Mouse (Mus musculus): ENCODE measurements at regions not wholly inside any gene's neighbourhood (a gene's known extent, or its start where the extent isn't known, plus 50 kb on each side); places are given as distances from the start of the nearest gene placed in this dataset.

DNA sequence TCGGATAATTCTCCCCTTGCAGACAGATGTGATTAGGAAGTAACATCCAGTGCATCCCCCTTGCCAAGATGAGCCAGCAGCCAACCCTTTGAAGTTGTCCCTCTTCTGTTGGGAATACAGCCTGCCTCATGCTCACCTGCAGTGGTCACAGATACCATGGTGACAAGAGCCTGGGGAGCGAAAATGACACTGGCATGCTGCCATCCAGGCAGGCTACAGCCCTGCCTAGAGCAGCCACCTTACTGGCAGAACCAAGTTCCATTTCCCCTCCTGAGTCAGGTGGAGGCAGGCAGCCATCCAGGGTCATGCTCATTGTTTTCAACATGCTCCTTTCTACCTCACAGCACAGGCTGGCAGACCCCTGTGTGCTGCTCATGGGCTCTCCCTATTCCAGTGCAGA lies 661.6 kb downstream of the Defb40 start:
- no peak for DNase-seq (ENCODE audit: low read depth, low spot score)

DNA sequence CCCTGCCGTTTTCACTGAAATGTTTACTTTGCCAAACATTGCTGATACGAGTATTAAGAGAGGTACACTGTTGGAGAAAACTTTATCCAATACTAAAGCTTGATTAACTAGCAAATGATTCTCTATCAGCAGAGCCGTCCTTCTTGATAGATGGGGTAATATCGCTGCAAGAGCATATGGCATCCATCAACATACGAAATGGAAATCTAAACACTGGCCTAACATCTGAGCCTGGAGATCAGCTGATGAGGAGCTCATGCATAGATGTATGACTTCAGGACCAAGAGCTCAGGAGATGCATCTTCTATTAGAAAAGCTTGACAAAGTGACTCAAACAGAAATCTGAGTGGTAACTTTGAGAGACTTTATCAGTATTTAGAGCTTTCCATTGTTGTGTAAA lies 666.5 kb downstream of the Defb40 start:
- no peak for DNase-seq (ENCODE audit: low read depth, low spot score)

DNA sequence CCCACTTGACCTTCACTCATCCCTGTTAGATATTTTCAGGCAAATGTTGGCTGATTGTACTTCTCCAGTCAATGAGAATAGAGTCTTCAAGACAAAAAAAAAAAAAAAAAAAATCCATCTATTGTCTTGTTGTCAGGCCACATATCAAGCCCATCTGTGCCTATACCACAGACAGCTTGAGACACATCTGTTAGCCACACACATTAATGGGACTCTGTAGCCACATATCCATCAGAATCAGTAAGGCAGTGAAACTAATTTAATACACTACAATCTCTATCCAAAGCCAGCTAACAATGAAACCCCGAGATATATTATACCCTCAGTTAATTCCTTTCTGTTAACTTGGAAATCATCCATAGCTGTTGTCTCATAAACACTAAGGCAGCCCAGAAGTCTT lies 667.1 kb downstream of the Defb40 start:
- no peak for DNase-seq (ENCODE audit: low read depth, low spot score)

DNA sequence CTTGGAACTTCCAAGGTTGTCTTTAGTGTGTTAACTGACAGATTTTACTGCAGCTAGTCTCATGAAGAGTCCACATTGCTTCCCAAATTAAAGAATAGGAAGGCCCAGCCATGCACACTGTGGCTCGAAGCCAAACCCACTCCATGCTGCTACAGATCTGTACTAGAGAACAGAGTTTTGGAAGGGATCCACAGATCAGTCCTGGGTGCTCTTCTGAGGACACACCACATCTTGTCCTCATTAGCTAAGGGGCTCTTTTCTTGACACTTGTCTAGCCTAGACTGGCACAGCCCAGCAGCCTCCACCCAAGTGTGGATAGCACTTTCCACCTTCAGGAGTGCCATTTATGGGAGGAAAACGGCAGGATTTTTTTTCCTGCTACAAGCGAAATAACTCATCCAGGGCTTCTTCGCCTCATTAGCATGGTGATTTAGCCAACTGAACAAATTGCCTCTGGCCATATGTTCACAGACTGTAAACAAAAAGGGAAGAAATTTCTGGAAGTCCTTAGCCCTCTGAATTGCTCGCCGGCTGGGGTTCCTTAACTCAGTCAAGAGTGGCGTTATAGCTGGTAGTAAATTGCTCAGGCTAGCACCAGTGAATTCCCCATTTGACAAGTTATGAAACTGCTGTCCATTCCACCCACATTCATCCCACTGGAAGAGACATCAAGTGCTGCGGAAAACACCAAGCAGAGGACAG lies 690.4 kb downstream of the Defb40 start:
- peak; percentile 16 for DNase-seq (ENCODE audit: low read depth, low spot score)

DNA sequence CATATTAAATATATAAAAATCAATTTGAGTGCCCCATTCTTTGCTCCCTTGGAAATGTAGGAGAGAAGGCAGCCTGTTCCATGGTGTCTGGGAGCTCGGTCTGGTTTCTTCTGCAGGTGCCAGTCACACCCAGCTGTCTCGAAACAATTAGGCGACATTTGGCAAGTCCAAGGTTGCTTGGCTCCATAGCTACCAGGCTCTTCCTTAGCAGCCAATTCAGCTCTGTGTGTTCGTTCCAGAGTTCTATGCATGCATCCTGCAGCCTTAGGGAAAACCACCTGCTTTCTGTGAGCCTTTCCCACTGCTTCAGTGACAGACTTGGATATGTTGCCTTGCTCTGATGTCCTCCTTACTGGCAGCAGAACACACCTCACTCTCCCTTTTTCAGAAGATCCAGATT lies 698.1 kb downstream of the Defb40 start:
- DNase-seq (ENCODE audit: low read depth, low spot score): no peak

DNA sequence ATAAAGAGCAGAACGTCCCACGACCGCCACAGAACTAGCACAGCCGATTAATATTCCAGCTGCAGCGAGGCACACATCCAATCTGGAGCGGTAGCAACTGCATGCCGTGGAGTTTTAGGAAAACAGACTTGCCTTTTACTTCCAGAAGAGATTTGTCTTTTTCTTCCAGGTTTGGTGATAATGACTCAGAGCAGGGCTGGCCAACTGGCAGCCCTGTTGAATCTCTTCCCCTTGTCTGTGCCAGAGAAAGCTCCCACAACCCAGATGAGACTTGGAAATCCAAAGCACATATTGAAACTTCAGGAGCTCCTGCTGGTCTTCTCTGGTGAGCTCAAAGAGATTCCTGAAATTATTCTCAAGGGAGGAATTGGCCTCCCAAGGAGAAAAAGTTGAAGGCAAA lies 709.8 kb downstream of the Defb40 start:
- peak; percentile 89 for DNase-seq (ENCODE audit: low read depth, low spot score)

DNA sequence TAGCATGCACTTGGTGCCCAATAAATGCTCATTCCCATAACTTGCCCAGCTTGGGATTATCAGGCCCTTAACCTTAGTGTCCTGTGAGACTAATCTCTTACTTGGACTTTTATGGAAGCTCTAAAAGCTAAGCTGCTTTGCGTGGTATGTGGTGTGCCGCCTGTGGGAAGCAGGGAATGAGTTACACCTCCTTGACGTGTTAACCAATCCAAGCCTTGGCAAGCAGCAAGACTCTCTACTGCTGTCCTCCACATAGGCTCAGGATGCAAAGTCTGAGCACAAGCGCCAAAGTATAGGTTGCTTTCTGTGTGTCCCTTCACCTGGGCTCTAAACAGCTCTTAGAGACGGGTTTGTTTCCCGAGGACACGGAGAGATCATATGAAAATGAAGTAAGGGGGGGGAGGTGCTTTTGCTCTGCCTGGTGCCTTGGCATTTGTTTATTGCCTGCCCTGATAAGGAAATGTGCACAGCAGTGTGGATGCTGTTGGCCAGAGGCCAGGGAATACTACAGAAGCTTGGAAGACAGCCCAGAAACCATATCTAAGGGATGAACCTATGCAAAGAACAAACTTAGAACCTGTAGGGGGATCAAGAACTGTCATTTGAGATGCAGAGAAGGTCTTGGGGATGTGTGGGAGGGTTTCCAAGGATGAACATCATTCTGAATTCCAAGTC lies 719.6 kb downstream of the Defb40 start:
- no peak for DNase-seq (ENCODE audit: low read depth, low spot score)

DNA sequence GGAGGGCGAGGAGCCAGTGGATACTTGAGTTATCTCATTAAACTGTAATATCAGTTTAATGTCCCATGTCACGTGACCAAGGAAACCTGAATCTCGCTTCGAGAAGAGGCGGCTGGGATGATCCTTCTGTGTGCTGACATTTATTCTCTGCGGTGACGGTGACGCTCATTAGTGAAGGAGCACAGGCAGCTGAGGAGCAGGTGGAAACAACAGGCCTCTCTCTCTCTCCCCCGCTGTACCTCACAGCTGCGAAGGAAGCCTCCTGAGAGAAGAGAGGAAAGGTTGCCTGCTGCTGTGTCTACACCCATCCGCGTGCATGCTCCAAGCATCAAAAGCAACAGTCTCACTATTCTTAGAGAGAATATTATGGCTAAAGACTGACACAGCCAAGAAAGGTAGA lies 731.8 kb downstream of the Defb40 start:
- no peak for DNase-seq (ENCODE audit: low read depth, low spot score)

DNA sequence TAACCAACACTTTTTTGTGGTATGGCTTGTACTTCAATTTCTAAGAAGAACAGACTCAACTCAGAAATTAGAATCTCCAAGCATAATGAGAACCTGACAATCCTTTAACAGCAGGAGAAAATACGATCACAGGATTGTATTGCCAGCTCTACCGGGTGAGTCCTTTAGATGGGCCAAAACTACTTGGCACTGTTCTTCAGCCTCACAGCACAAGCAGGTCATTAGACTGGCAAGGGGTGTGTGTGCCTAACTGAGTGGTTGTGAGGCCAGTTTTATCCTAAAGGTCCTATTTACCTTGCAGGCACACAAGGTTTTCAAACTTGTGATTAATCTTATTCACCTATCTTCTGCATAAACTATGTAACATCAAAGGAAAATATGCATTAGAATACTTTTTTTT lies 760.5 kb downstream of the Defb40 start:
- DNase-seq (ENCODE audit: low read depth, low spot score): no peak

DNA sequence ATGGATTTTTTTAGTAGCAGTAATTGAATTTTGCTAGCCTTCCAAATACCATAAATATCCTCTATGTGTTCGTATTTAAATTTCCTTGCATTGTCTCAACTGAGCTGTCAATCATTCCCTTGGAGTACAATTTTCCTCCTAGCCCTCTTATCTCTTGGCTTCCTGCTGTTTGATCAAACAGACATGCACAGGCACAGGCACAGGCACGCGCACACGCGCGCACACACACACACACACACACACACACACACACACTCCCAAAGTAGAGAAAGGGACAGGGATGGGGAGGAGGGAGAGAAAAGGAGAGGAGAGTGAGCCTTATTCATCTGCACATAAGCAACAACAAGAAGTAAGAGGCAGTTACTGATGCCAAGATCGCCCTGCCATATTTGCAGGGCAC lies 760.9 kb downstream of the Defb40 start:
- no peak for DNase-seq (ENCODE audit: low read depth, low spot score)

DNA sequence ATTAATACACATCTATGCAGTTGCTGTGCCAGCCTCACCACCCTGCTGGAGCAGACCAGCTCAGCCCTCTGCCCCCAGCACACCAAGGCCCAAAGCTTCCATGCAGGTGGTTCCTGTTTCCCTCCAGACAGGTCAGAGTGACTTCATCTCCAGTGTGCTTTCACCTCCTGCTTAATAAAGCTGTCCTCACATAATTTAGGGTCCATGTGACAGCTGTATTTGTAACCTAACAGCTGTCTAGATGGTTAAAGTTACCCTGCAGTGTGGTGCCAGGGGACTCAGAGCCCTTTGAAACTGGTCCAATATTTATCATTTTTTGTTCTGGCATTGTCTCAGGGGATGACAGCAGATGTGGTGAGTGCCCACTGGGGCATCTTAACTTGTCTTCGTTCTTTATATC lies 761.5 kb downstream of the Defb40 start:
- DNase-seq (ENCODE audit: low read depth, low spot score): no peak

DNA sequence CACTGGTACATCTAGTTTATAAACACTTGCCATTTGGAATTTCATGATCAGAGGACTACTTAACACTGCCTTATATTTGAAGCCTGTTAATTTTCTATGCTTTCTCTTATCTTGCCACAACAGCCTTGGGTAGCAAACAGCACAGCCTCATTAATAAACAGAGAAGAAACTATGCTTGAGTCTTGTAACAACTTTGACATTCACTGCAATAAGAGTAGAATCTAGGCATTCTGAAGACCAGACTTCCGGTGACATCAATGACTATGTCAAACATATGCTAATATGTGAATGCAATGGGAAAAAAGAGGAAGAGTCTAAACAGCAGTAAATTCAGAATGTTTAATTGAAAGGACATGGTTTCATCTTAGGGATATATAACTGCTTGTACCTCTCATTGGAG lies 768.0 kb downstream of the Defb40 start:
- no peak for DNase-seq (ENCODE audit: low read depth, low spot score)

DNA sequence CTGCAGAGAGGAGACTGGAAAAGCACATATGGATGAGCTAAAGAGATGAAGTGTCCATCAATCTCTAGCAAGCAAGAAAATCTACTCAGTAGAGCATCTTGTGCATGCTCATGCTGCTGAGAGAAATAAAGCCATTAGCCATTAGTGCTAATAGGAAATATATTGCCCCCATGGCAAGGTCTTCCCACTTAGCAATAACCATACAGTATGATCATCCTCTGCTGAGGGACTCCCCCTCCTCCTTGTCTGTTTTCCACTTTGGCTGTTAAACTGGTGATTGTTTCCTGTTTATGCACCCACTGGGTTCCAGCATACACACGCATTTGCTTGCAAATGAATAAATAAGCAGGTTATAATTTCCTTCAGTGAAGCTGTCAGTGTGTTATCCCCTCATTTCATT lies 769.4 kb downstream of the Defb40 start:
- DNase-seq (ENCODE audit: low read depth, low spot score): no peak

DNA sequence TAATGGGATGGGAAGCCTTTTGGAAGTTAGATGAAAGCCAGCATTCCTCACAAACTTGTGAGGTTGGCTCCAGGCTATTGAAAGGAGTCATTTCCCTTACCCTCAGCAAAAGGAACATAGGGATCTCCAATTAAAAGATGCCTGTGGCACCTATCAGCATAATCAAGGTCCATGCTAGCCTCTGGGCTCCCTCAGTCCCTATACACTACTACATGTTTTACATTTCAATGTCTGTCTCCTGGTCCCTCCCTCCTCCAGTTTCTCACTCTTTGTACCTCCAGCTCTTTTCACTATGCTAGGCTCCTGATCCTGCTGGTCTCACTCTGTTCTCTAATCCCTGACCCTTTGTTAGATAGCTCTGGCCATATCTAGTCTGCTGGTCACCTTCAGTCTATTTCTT lies 790.6 kb downstream of the Defb40 start:
- DNase-seq (ENCODE audit: low read depth, low spot score): no peak

DNA sequence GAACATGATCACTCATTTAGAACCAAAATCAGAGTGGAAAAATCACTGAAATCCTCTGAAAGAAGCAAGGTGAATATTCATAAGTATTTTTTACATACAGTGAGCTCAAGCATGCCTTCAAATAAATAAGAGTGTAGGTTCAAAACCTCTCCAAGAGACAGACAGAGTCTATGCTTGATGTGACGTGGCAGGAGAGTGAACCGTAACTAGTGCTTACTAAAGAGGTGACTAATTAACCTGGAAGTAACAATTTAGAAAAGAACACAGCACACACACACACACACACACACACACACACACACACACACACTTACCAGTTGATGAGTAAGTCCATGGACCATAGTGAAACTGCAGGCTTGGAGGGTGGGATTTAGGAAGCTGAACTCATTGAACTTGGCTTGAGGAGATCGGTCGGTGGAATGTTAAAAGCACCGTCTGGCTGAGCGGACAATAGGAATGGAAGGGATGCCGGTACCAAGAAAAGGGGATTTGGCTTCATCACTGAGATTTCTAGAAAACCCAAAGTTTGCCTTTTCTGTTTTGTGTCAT lies 802.4 kb downstream of the Defb40 start:
- DNase-seq (ENCODE audit: low read depth, low spot score): no peak

DNA sequence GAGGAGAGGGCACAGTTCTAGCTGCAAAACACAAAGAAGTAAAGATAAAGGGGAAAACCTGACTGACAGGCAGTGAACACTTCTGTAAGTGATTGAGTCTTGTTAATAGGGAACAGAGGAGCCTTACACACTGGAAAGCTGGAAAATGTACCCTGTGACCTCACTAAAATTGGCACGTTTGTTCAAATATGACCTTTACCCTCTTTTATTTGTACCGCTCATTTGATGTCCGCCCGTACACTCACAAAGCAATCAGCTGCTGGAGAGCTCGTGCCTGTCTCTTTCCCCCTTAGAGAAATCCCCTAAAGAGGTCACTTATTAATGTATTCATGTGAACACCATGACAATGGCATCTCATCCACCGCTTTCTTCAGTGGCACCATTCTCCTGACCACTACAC lies 819.4 kb downstream of the Defb40 start:
- DNase-seq (ENCODE audit: low read depth, low spot score): no peak

DNA sequence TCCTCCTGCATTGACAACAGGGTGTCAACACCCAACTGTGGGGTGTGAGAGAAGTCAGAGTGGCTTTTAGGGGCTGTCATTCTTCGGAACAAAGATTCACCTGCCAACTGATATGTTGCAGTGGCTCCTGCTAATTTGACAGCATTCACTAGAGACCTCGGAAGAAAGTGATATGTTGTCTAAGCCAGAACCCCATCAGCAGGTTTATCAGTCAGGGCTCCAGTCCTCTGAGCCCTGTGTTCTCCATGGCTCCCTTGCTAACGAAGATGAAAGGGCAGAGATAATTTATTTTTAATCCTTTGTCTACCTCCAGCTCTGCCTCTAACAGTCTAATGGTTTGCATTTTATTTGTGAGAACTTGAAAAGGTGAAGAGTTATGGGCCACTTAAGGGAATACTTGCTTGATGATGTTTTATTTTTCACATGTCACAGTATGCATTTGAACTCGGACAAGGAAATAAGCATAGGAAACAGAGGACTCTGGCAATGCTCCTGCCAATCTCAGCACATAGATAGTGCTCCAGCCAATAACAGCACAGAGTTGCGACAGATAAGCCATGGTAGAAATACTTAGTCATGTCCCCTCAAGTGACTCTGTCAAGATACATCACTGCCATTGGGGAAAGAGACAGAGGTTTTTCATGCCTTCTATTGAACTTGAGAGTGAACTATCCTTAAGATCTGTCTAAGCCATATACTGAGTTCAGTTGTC lies 862.6 kb downstream of the Defb40 start:
- DNase-seq (ENCODE audit: low read depth, low spot score): no peak

DNA sequence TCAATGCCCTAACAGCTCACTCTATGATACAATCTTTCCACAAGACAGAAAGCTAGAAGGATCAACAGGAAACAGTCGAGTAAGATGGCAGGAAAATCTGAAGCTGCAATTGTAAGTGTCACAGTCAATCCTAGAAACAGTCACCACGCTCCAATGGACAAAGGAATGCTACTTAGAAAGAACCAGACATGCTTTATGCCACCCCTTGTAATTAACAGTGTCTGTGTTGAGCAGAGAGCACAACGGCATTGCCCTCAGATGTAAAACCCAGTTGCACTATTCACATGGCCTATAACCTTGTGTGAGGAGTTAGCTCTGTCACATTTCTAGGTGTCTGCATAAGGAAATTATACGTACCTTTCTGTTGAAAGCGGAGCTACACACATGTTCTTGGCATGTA lies 864.8 kb downstream of the Defb40 start:
- no peak for DNase-seq (ENCODE audit: low read depth, low spot score)

DNA sequence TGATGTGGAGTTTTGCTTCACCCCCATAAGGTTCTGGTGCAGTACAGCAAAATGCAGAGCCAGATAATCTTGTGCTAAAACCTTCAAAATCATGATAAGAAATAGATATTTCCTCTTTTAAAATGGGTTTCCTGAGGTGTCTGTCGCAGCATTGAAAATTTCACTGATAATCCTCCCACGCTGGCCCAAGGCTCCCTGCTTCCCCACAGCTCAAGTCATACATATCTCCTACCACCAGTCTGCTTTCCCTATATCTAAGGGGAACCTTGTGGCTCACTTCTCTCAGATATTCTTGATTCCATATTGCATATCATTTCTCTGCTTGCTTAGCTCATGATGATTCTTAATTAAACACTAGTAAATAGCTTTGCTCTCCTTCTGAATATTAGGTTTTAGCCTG lies 868.6 kb downstream of the Defb40 start:
- no peak for DNase-seq (ENCODE audit: low read depth, low spot score)

DNA sequence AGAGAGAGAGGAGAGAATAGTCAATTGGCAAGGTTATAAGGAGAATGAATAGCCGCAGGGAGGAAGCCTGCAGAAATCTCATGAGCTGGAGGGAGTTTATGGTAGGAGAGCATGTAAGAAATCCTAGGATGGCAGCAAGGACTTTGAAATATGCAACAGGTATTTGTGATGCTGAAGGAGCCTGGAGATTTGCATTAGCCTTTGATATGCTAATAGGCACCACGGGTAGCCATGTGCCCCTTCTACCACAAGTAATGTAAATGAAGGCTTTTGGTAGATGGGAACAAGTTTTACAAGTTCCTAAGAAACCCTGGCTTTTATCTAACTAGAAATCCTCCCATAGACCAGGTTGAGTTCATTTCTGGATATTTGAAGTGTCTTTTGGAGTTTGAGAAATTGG lies 871.2 kb downstream of the Defb40 start:
- DNase-seq (ENCODE audit: low read depth, low spot score): no peak

DNA sequence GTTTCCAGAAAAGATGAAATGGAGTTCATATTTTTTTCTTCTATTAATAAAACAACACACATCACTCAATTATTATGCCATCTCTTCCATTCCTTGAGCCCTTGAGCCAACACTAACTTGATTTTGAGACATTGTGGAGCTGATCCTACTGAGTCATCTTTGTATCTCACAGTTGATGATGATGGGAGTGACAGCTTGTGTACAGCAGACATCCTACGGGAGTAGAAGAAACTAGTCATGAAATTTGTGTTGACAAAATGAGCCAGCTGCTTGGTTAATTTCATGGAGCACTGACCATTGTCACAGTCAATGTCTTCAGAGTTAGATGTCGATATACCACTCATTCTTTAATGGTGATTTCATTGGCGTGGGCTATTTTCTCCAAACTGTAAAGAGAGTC lies 912.6 kb downstream of the Defb40 start:
- DNase-seq (ENCODE audit: low read depth, low spot score): no peak

DNA sequence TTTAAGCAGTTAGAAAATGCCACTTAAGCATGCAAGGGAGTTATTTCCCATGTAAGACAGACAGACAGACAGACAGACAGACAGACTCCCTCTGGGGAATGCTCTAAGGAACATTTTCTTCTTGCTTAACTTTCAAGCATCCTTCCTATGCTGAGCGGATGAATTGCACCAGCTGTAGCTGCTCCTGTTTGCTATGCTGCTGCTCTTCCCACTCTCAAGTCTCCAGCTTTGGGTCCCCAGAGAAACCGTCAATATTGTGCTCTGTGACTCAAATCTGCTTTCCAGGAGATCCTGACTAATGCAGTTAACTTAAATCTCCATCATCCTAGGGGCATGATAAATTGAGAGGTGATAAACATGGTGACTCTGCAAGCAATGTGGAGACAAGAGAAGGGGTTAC lies 918.5 kb downstream of the Defb40 start:
- no peak for DNase-seq (ENCODE audit: low read depth, low spot score)

DNA sequence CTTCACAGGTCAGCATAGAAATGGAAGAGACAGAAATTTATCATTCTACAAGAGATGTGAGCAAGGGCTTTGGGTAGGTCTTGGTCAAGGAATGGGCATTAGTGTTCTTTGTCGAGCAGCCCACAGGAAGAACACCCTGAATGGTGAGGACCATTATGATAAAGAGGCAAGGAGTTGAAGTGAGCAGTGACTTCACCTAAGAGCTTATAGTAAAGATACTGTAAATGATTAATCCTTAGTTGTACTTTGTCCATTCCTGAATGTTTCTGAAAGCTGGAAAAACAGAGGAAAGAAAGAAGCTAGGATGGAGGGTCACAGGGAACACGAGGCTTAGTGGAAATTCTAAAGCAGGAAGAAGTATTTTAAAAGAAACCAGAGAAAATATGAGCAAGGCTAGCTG lies 956.9 kb downstream of the Defb40 start:
- no peak for DNase-seq (ENCODE audit: low read depth, low spot score)
